Mouse (Mus musculus) adrenal gland, adult 18-20 months (tissue): ENCODE results near the gene Ascc2. TPM values are rescaled to one million over a fixed set of nuclear protein-coding genes. Genes with fewer than 3 reads are reported as not detected.
"Not testable (repeated sequence)": the region's sequence is repeated elsewhere in the genome, so short reads cannot be mapped to it uniquely, and the experiment has no call there.

ENCODE experiments used
- DNase-seq, 2 experiments: peaks; one replicate each; pipeline ENCODE4 v3.0.0; 2021 to 2022; ENCODE audit warnings: low spot score in 2 of 2
- total RNA-seq, 2 experiments: library from RNA; stranded (reverse); gene quantifications; 1 replicate in 1 of 2; 2 replicates in 1 of 2; pipeline ENCODE4 v1.2.3; 2021

Gene Ascc2
- total RNA-seq, 2 experiments from 2014 or later = 34.7 to 52.2 TPM

DNA sequence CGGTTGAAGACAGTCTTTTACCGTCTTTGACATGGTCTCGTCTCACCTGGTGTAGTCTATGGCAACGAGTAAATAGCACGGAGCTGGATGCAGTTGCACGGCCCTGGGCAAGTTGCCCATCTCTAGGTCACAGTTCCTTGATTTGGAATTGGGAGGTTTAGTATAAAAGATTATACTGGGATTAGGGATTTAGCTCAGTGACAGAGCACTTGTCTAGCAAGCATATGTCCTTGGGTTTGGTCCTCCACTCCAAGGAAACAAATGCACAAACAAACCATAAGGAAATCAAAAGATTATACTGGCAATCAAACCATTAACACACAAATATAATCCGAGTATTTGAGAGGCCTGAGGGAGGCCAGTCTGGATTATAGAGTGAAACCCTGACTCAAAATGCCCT, 9.9 kb upstream of the Ascc2 start:
- no peak for DNase-seq

DNA sequence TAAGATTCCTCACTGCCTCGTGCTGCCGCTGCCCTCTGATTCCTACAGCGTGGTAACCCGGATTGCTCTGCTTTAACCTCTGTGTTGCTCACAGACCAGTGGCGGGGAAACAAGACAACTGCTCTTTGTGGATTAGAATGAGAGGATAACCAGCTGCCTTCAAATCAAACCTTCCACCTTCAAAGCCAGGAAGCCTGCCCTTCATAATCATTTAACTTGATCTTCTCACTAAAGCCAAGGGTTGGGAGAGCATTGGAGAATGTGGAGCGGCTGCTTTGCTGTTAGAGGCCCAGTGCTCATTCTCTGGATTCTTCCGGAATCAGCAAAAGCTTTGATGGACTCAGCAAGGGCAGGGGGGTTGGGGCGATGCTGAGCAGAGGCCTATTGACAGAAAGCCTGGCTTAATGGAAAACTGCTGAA, 7.7 kb upstream of the Ascc2 start:
- no peak for DNase-seq

DNA sequence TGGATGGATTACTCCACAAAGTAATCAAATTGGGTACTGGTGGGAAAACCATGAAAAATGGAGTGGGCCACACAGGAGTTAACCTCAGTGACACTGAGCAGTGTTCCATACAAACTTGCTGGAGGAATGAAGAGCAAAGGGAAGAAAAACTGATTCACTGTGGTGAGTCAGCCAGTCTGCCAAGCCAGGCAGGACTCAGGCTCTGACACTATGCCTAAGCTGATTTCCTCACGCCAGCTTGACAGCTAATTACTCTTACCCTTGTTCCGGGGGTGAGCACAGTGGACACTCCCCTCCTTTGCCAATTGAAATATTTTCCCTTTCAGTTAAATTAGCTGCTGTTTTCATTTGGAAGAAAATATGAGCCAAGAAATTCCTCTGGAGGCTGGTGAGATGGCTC, 4.1 kb upstream of the Ascc2 start:
- no peak for DNase-seq

DNA sequence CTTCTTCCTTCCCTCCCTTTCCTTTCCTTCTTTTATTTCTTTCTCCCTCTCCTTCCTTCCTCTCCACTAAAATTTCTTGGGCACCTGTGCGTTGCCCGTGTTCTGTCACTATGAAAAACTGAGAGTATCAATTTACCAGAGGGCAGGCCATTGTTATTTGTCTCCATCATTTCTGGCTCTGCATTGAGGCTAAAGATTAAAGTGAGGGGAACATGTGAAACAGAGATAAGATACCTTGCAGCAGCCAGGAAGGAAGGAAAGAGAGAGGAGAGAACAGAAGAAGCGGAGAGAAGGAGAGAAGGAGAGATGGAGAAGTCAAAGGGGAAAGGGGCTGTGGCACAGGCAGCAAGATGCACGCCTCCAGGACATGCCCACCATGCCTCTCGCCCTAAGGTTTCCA, 3.2 kb upstream of the Ascc2 start:
- DNase-seq = no peak

DNA sequence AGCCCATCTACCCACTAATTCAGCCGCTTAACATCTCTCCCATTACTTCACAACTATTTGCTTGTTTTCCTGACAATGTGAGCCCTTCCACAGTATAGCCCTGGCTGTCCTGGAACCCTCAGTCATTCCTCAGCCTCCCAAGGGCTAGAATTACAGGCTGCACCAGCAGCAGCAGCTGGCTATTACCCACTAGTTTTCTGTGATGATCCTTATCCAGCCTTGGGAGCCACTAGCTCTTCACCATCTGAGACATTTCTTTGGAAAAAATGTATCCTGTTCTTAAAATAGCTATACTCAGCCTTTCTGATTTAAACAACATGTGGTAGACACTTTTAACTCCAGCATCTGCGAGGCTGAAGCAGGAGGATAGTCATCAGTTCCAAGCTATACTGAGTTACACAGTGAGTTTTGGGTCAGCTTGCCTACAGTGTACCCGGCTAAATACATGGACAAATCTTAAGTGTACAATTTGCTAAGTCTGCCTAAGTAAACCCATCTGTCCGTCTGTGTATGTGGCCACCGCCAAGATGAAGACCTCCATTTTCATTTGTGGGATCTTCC, 685 bp upstream of the Ascc2 start:
- no peak for DNase-seq

DNA sequence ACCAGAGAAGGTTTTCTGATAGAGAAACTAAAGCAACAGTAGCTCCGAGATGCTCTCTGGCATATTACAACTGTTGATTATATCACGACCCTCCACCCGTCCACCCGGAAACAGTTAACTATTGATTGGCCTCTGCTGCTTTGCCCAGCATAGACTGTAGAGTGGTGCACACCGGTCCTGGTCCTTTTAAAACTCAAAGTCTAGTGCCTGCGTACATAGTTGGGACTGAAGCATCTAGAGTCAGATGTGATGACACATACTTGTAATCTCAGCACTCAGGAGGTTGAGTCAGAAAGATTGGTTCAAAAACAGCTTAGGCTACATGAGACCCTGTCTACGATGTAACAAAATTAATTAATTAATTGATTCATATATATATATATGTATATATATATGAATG, 714 bp downstream of the Ascc2 start:
- no peak for DNase-seq

DNA sequence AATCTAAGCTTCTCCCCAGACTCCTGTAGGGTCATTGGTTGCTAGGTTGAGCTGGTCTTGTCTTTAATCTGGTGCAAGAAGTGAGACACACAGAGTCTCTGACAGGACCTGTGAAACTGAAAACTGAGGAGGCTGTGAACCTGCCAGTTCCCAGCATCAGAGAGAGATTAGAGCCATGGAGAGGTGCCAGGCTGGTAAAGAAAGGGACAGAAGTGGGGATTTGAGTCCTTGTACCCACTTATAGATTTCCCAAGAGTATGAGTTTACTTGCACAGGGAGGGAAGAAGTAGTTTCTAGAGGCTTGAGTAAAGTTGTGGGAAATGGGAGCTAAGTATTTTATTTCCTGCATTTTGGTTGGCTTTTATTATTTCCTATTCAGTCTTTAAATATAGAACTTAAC, 3.6 kb downstream of the Ascc2 start:
- DNase-seq = no peak

DNA sequence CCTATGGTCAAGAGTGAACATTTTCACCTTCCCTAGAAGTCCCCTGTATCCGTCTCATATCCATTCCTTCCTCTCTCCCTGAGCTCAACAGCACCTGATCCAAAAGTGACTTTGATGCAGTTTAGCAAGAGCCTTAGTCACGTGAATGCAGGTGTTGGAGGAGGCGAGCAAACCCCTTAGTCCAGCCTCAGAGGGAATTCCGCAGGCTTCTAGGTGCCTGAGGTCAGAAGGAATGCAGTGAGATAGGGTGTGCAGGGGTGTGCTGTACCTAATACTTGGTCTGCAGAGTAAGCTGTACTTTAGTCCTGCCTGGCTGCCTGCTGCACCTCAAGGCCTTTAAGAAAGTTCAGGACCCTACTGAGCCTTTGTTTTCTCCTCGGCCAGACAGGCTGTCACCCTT, 6.2 kb downstream of the Ascc2 start:
- no peak for DNase-seq

DNA sequence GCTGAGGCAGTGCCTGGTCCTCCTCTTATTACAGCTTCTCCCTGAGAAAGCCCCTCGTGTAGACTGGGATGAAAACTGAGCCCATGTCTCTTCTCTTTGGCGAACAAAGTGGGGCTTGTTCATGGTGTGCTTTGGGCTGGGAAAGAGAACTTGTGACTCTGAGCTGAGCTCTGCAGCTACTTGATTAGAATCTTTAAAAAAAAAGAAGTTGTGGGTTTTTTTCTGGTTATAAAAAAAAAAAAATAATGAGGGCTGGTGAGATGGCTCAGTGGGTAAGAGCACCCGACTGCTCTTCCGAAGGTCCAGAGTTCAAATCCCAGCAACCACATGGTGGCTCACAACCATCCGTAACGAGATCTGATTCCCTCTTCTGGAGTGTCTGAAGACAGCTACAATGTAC, 7.6 kb downstream of the Ascc2 start:
- DNase-seq = not testable (repeated sequence)

DNA sequence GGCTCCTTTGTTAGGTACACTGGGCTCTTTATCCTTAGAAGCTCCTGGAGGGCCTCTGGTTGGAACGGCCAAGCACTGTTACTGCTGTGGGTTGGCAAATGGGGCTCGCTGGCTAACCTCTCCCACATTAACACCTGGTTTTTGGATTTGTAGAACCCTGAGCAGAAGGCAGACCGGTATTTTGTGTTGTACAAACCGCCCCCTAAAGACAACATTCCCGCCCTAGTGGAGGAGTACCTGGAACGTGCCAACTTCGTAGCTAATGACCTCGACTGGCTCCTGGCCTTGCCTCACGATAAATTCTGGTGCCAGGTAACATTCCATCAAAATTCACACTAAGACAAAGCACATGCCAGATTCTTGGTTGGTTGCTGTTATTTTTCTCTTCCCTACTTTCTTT, 8.9 kb downstream of the Ascc2 start:
- no peak for DNase-seq

DNA sequence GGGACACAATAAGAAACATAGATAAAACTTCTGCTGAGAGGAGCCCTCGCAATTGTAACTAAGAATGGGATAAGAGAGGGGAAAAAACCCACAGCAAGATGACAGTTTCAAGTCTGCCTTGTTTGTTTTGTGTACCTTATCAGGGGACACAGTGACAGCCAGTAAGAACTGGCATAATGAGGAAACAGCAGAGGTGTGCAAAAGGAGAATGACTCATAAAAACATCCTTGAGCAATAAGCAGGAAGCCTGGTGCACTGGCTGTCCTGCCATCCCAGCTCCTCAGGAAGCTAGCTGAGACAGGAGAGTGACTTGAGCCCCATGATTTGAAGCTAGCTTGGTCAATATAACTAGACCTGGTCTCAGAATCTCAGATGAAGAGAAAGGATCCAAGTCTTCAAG, 22.3 kb downstream of the Ascc2 start:
- DNase-seq = no peak

DNA sequence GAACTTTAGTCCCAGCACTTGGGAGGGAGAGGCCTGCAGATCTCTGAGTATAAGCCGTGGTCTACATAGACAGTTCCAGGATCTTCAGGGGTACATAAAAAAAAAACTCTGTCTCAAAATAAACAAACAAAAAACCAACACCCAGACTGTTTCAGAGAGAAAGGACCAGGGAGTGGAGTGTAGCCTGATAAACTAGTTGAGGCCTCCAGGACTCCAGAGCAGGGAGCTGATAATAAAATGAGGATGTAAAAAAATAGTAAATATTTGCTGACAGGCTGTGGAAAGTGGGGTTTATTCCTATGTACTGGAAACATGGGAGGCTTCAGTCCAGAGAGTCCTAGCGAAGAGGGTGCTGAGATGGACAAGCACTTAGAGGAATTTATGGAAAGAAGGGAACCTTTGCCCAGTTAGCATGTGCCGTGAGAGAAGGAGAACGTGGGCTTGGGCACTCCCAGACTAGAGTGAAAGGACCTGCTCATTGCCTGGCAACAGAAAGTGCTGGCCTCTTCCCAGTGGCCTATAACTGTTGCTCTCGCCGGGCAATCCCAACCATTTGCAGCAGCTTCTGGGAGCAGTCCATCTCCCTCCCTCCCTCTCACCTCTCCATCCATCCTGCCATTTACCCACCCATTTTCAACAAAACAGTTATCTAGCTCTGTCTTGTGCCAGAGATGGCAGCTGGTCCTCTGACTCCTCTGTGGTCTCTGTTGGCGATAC, 22.9 kb downstream of the Ascc2 start:
- no peak for DNase-seq

DNA sequence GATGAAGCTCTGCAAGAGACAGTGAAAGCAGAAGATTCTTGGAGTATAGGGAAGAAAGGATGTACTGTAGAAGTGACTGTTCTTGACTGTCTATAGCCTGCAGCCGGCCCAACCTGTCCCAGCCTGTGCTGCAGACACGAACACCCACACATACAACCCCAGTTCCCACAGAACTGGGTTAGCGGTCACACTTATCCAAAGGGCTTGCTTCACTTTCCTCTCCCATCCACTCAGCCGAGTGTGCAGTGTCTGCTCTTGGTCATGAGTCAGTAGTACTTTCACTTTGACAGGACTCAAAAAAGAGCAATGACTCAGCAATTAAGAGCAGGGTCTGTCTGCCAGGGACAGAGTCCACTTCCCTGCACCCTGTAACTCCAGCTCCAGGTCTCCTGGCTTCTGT, 23.8 kb downstream of the Ascc2 start:
- DNase-seq = no peak

DNA sequence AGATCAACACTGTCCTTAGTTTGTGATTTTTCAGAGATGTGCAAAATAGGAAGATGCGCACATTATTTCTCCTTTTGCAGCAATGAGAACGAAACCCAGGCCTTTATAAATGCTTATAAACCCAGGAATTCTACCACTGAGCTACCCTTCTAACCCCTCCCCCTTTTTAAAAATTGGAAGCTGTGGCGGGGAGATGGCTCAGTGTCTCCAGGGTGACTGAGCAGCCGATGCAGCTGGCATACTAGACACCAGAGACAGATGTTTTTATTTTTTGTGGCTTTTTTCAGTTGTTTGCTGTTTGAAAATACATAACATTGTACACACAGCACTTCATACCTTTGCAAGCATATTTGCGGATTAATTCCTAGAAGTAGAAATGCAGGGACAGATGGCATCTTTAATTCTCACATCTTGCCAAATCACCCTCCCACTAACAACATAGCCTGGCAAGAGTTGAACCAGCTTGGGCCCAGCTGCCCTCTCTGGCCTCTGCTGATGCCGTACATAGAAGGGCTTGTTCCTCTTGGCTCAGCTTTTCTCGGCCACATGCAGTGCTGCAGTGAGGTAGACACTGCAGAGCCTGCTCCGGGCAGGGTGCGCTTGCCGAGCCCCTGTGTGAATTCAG, 24.4 kb downstream of the Ascc2 start:
- DNase-seq = no peak

DNA sequence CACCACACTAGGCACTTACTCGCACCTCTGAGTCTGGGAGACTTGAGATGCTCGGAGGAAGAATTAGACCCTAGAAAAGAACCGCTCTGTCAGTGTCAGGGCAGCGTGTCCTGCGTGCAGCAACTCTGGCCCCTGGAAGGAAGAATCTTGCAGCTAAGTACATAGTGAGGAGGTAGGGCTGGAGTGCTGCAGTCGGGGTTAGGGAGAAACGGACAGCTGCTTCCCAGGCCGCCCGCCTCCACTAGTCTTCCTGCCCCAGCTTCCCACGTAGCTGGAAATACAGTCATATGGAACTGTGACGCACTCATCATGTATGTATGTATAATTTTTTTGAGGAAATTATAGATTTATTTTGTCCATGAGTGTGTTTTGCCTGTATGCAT, 24.9 kb downstream of the Ascc2 start:
- DNase-seq = no peak

DNA sequence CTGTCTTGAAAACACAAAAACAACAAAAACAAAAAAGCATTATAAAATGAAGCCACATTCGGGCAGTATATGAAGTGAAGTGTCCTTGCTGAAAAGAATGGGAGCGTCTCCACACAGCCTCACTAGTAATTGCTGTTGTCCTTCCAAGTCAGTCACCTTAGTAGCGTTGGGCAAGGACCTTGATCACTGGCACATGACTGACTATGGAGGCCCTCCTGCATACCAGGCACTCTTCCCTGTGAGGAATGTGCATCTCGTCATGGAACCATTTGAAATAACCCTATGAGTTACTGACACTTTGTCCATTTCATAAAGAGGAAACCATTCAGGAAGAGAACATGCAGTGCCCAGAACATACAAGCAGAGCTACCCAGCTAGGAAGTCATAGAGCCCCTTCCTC, 34.2 kb downstream of the Ascc2 start:
- no peak for DNase-seq

DNA sequence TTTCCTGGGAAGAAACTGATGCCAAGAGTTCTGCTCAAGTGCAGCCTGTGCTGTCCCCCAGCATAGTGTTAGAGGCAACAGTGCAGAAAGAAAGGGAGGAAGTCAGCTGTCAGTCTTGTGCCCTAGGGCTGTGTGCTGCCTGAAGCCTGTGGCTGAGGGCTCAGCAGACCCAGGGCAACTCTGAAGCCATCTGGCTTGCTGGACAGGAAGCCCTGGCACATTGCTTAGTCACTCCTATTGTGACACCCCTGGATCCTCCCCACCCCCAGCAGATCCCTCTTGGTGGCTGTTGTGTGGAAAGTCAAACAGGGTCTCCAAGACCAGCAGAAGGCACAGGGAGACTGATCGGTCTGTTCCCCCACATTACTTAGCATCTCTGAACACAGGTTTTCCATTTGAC, 37.0 kb downstream of the Ascc2 start:
- DNase-seq = no peak

DNA sequence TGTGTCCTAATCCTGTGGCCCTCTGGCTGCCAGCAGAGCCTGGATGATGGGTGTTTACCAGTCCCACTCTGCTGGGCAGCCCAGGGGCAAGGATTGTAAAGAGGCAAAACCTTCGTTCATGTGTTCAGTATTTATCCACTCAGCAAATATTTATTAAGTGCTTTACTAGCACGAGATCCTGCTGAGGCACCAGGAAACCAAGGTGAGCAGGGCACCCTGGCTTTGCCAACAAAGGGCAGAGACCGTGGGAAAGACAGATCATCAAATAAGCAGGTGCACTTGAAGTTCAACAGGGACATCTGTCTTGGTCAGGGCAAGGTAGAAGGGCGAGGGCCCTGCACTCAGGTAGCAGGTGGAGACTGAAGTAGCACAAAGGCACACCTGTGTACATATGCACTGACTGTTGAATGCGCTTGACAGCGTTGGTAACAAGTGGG, 37.6 kb downstream of the Ascc2 start:
- no peak for DNase-seq

DNA sequence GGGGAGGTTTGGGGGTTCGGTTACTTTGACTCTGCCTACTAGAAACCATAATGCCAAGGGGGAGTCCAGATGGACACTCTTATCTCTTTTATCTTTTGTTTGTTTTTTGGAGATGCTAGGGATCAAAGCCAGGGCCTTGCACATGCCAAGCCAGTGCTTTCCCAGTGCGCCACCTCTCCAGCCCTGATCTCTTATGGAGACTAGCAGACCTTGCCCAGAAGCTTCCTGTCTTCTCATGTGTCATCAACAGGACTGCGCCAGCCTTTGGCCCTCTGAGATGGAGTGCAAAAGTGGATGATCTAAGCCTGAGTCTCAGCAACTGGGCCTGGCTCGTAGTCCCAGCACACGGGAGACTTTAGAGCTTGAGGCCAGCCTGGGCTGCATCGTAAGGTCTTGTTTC, 38.1 kb downstream of the Ascc2 start:
- no peak for DNase-seq

DNA sequence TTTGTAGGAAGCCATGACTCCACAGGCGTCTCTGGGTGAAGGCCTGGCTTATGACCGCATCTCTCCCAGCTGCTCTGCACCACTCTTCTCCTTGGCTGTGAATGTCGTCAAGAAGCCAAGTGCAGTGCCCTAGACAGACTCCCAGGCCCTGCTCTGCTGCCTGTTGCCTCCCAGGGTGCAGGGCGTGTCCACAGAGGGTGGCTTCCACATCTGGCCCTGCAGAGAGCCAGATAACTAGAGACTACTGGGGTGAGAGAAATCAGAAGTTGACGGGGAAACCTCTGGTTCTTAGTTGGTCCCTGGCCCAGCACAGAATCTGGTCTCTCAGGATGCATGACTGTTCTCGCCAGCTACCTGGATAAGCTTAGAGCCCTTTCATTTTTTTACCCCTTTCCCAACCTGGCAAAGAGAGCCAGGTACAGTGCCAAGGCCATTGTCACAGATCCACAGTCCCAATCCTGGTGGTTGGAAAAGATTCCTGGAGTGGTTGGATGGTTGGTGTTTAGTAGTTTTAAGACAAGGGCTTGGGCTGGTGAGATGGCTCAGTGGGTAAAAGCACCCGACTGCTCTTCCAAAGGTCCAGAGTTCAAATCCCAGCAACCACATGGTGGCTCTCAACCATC, 39.8 kb downstream of the Ascc2 start:
- no peak for DNase-seq

DNA sequence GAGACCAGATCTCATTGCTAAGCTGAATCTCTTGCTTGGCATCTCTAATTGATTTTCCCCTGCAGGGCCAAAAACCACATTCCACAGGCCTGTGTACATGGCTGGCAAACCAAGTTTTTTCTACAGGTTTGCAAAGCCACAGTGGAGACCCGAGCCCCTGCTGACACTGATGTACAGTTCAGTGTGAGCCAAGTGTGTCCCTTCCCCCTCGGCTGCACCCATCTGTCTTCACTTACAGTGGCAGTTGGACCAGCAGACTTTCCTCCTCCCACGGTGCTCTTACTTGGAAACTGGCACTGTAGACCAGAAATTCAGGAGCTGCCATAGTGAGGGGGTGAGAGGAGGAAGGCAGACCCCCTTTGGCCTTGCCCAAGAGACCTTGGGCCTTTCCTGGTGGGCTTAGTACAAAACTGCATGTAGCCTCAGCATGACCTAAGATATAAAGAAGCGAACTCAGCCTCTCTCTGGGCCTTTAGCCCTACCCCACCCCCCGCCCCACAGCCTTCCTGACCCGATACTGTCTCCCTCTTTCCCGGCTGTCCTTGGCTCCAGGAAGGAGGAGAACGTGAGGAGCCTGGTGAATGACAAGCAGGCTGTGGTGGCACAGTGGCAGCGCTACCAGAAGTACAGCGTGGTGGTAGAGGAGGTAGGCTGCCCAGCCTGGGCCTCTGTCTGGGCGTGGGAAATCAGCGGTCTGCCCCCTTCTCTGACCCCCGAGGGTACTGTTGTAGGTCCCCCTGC, 41.3 kb downstream of the Ascc2 start:
- DNase-seq = no peak

DNA sequence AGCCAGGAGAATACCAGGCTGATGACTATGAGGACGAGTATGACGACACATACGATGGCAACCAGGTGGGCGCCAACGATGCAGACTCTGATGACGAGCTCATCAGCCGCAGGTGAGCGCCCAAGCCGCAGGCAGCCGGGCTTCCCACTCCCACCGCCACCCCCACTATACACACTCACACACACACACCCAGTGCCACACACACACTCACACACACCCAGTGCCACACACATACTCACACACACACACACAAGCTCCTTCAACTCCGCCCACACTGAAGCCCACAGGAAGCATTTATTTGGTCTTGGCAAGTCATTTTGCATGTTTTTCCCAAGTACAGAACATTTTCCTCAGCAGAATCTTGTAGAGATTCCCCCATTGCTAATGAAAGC, 41.9 kb downstream of the Ascc2 start:
- DNase-seq = no peak
